Mouse (Mus musculus): ENCODE measurements around the gene Fcer2a. TPM values are rescaled to one million over a fixed set of nuclear protein-coding genes. Genes with fewer than 3 reads are reported as not detected.

The Fcer2a gene
- not detected in 2 replicates for polyA plus RNA-seq (2012; ENCODE audit: insufficient read depth, insufficient read length, missing spikeins)

DNA sequence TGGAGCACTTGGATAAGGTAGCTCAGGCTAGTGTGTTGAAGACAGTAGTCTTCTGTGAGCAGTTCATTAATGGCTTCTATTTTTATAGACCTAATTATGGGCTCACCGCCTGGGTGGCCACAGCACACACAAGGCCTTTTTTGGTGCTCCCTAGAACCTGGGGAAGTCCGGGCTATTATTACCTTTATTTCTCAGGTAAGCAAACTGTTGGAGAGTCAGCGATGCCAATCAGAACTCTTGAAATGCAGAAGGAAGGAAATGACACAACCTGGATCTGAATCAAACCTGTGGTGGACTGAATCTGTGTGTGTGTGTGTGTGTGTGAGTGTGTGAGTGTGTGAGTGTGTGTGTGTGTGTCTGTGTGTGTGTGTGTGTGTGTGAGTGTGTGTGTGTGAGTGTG lies at the start of gene Fcer2a:
Gene Fcer2a (minus strand): TSS at position 55 of the 400 bp plus-strand sequence.
- Histone ChIP-seq H3K4me1 (ENCODE audit: control insufficient read depth, insufficient read depth, low read length) (no peaks in the 10 kb centered on the region), H3K27ac (ENCODE audit: insufficient read depth, low read depth, low read length) (no peak within 1 kb of the TSS), H3K4me3 (ENCODE audit: insufficient read depth, low read length) (no peak within 1 kb of the TSS)
- TF ChIP-seq POLR2A (IDR thresholded peaks at IDR 0.05; ENCODE audit: borderline replicate concordance, low read depth, low read length) = no peak
- TF ChIP-seq CTCF (IDR thresholded peaks at IDR 0.05; ENCODE audit: low read depth, low read length) = no peak

DNA sequence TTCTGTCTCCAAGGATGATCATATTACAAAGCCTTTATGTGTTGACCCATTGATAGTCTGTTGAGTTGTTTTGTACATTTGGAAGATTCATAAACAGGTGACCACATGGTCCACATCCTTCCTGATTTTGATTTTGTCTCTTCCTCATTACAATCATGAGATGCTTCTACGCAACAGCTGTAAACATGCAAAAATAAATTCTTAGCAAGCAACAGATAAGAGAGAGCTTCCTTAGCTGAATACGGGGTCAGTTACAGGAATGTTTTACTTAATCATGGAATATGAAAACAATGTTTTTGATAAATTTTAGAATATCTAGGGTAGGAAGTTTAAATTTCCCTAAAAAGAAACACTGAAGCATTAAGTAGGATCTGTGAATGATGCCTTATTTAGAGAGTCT lies 43.0 kb upstream of the Fcer2a start:
- TF ChIP-seq POLR2A (IDR thresholded peaks at IDR 0.05; ENCODE audit: borderline replicate concordance, low read depth, low read length) (no peak), CTCF (IDR thresholded peaks at IDR 0.05; ENCODE audit: low read depth, low read length) (no peak)
- H3K4me1 ChIP-seq (ENCODE audit: control insufficient read depth, insufficient read depth, low read length) = no peaks in the 10 kb centered on the region
- no peak overlapping the region for H3K27ac ChIP-seq (ENCODE audit: insufficient read depth, low read depth, low read length)
- no peak overlapping the region for H3K4me3 ChIP-seq (ENCODE audit: insufficient read depth, low read length)

DNA sequence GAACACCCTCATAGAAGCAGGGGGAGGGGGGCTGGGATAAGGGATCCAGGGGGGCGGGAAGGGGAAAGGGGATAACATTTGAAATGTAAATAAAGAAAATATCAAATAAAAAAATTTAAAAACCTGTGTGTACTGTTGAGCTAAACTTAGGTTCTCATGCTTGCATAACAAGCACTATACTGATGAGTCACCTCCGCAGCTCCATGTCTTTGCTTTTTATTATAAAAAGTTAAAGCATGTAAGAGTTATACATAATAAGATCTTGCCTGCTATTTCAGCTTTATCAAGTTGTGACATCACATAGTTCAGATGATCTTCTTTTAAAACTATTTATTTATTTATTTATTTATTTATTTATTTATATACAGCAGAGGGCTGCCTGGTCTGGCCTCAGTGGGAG lies 41.6 kb upstream of the Fcer2a start:
- no peak overlapping the region for H3K4me3 ChIP-seq (ENCODE audit: insufficient read depth, low read length)
- no peak for TF ChIP-seq POLR2A (IDR thresholded peaks at IDR 0.05; ENCODE audit: borderline replicate concordance, low read depth, low read length)
- no peak for TF ChIP-seq CTCF (IDR thresholded peaks at IDR 0.05; ENCODE audit: low read depth, low read length)
- H3K27ac ChIP-seq (ENCODE audit: insufficient read depth, low read depth, low read length) = no peak overlapping the region
- no peaks in the 10 kb centered on the region for H3K4me1 ChIP-seq (ENCODE audit: control insufficient read depth, insufficient read depth, low read length)

DNA sequence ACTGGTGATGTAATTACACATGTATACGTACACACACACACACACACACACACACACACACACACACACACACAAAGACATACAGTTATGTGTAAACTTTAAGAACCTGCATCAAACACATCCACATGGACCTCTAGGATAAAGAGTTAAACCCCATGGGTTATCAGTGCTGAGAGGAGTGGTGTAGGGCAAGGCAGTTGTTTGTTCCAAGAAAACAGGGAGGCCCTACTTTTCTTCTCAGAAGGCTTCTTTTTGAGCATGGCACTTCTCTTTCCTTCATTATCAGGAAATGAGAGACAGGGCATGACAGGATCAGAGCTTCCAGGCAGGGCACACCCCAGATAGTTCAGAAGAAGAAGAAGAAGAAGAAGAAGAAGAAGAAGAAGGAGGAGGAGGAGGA lies 40.1 kb upstream of the Fcer2a start:
- no peak overlapping the region for H3K4me3 ChIP-seq (ENCODE audit: insufficient read depth, low read length)
- no peaks in the 10 kb centered on the region for H3K4me1 ChIP-seq (ENCODE audit: control insufficient read depth, insufficient read depth, low read length)
- H3K27ac ChIP-seq (ENCODE audit: insufficient read depth, low read depth, low read length) = no peak overlapping the region
- no peak for TF ChIP-seq POLR2A (IDR thresholded peaks at IDR 0.05; ENCODE audit: borderline replicate concordance, low read depth, low read length)
- no peak for TF ChIP-seq CTCF (IDR thresholded peaks at IDR 0.05; ENCODE audit: low read depth, low read length)

DNA sequence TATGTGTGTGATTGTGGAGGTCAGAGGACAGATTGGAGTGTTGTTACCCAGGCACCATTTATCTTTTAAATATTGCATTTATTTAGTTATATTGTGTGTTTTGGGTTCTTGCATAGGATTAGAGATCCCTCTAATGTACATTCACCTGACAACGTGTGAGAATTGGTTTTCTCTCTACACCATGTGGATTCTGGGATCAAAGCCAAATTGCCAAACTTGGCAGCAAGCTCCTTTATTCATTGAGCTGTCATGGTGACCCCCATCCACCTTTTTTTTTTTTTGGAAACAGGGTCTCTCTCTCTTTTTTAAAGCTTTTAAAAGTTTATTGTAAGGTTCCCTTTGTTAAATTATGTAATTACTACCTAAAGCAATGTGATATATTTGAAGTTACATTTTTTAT lies 27.1 kb upstream of the Fcer2a start:
- Histone ChIP-seq H3K4me3 (ENCODE audit: insufficient read depth, low read length) (no peak overlapping the region), H3K27ac (ENCODE audit: insufficient read depth, low read depth, low read length) (no peak overlapping the region), H3K4me1 (ENCODE audit: control insufficient read depth, insufficient read depth, low read length) (no peaks in the 10 kb centered on the region)
- no peak for TF ChIP-seq CTCF (IDR thresholded peaks at IDR 0.05; ENCODE audit: low read depth, low read length)
- TF ChIP-seq POLR2A (IDR thresholded peaks at IDR 0.05; ENCODE audit: borderline replicate concordance, low read depth, low read length) = no peak

DNA sequence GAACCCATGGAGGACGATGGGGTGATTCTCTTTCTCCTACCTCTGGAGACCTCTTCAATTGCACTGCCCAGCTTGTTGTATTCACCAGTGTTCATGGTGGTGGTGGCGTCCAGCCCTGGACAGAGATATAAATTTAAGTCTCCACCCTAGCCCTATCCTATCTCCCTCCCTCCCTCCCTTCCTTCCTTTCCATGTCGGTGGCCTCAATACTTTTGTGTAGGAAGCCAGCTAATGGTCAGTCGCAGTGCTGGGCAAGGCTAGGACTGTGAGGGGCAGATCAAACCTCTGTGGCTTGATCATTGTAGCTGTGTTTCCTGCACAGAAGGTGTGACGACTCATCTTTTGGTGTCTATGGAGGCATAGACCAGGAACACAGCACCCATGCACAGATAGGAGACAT lies 26.6 kb upstream of the Fcer2a start, which contains the start of gene Clec4g:
Gene Clec4g (minus strand): TSS at position 101 of the 400 bp plus-strand sequence.
- Histone ChIP-seq H3K4me1 (ENCODE audit: control insufficient read depth, insufficient read depth, low read length) (no peaks in the 10 kb centered on the region), H3K27ac (ENCODE audit: insufficient read depth, low read depth, low read length) (no peak within 1 kb of the TSS), H3K4me3 (ENCODE audit: insufficient read depth, low read length) (no peak within 1 kb of the TSS)
- TF ChIP-seq CTCF (IDR thresholded peaks at IDR 0.05; ENCODE audit: low read depth, low read length) (no peak), POLR2A (IDR thresholded peaks at IDR 0.05; ENCODE audit: borderline replicate concordance, low read depth, low read length) (no peak)

- TF ChIP-seq CTCF (IDR thresholded peaks at IDR 0.05; ENCODE audit: low read depth, low read length) (peak; percentile 98), POLR2A (IDR thresholded peaks at IDR 0.05; ENCODE audit: borderline replicate concordance, low read depth, low read length) (no peak)
- no peaks in the 10 kb centered on the region for H3K4me1 ChIP-seq (ENCODE audit: control insufficient read depth, insufficient read depth, low read length)
- H3K27ac ChIP-seq (ENCODE audit: insufficient read depth, low read depth, low read length) = no peak overlapping the region
- no peak overlapping the region for H3K4me3 ChIP-seq (ENCODE audit: insufficient read depth, low read length)
These were observed 24.6 kb upstream of the Fcer2a start for GRCm38 (mm10) chr8:3718559-3718958.

GRCm38 (mm10) chr8:3717321-3717954 lies 23.5 kb upstream of the Fcer2a start:
- Histone ChIP-seq H3K27ac (ENCODE audit: insufficient read depth, low read depth, low read length) (no peak overlapping the region), H3K4me1 (ENCODE audit: control insufficient read depth, insufficient read depth, low read length) (peaks cover 2% of the 10 kb centered on the region), H3K4me3 (ENCODE audit: insufficient read depth, low read length) (no peak overlapping the region)
- no peak for TF ChIP-seq CTCF (IDR thresholded peaks at IDR 0.05; ENCODE audit: low read depth, low read length)
- no peak for TF ChIP-seq POLR2A (IDR thresholded peaks at IDR 0.05; ENCODE audit: borderline replicate concordance, low read depth, low read length)

GRCm38 (mm10) chr8:3711646-3712045 lies 17.7 kb upstream of the Fcer2a start:
- Histone ChIP-seq H3K4me1 (ENCODE audit: control insufficient read depth, insufficient read depth, low read length) (peaks cover 19% of the 10 kb centered on the region), H3K4me3 (ENCODE audit: insufficient read depth, low read length) (peak overlapping the region; percentile 35), H3K27ac (ENCODE audit: insufficient read depth, low read depth, low read length) (peak overlapping the region; percentile 74)
- no peak for TF ChIP-seq CTCF (IDR thresholded peaks at IDR 0.05; ENCODE audit: low read depth, low read length)
- no peak for TF ChIP-seq POLR2A (IDR thresholded peaks at IDR 0.05; ENCODE audit: borderline replicate concordance, low read depth, low read length)

DNA sequence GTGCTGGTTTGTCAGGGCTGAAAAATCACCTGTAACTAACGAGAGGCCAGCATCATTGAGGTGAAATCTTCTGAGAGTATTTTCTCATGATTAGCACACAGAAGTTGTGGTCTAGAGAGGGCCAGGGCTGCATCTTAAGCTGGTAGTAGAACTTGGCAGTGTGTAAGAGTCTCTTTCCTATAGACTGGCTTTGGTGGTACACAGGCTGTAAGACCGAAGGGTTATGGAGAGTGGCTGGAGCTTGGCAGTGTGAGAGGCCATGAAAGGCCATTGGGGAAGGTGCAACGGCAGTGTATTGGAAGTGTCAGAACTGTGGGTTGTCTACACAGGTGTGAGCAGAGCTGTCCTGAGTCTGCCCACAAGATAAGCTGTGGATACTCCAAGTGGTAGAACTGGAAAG lies 16.3 kb upstream of the Fcer2a start:
- H3K4me3 ChIP-seq (ENCODE audit: insufficient read depth, low read length) = no peak overlapping the region
- peaks cover 19% of the 10 kb centered on the region for H3K4me1 ChIP-seq (ENCODE audit: control insufficient read depth, insufficient read depth, low read length)
- no peak for TF ChIP-seq CTCF (IDR thresholded peaks at IDR 0.05; ENCODE audit: low read depth, low read length)
- TF ChIP-seq POLR2A (IDR thresholded peaks at IDR 0.05; ENCODE audit: borderline replicate concordance, low read depth, low read length) = no peak
- no peak overlapping the region for H3K27ac ChIP-seq (ENCODE audit: insufficient read depth, low read depth, low read length)
